Mouse (Mus musculus): ENCODE results near the gene Cass4. TPM values are rescaled to one million over a fixed set of nuclear protein-coding genes. Genes with fewer than 3 reads are reported as not detected.

Cass4 gene
- 4.0 TPM in 2 replicates for total RNA-seq (2015)
- 3.6 and 5.3 TPM in 2 replicates for total RNA-seq (2017)

DNA sequence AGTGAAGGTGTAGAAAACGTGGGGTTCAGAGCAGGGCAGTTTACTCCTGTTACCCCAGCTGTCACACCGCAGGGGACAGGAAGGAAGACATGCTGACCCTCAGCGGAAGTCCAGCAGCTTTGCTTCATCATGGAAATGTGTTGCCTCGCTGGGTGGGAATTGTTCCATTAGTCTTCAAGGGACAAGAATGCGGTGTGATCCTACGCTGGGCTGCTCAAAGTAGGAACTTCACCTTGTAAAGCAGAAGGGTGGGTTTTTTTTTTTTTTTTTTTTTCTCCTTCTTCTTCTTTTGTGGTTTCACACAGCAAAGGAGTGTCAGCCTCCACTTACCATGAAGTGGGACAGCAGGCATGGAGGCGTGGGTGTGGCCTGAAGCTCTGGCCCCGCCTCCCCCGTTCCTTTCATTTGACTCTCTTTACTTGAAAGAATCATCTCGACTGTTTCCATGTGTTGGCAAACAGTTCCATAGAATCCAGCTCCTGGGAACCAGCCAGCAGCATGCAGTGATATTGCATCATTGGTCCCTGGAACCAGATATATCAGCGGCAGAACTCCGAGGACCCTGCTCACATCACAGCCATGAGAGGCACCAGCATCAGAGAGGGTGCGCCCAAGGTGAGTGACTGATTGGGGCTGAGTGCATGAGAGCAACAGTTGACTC, at the start of gene Cass4:
Cass4 (plus strand) TSS at position 404 of the 661 bp plus-strand sequence.
- peak; percentile 80 for ATAC-seq (ENCODE audit: poor library complexity, severe bottlenecking)

DNA sequence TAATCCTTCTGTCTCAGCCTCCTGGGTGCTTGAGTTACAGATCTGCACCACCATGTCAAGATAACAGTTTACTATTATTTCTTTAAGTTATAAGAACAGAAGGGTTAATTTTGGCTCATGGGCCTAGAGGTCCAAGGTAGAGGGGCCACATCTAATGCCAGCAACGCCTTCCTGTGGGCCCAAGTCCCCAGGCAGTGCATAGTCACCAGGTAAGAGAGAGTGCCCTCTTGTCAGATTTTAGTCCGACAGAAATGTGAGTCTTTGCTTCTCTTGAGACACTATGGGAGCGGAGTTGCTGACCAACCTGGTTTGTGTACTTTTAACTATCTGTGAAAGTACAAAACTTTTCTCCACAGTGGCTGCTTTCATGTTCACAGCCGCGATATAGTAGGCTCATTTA, 48.9 kb upstream of the Cass4 start:
- ATAC-seq (ENCODE audit: poor library complexity, severe bottlenecking): no peak

DNA sequence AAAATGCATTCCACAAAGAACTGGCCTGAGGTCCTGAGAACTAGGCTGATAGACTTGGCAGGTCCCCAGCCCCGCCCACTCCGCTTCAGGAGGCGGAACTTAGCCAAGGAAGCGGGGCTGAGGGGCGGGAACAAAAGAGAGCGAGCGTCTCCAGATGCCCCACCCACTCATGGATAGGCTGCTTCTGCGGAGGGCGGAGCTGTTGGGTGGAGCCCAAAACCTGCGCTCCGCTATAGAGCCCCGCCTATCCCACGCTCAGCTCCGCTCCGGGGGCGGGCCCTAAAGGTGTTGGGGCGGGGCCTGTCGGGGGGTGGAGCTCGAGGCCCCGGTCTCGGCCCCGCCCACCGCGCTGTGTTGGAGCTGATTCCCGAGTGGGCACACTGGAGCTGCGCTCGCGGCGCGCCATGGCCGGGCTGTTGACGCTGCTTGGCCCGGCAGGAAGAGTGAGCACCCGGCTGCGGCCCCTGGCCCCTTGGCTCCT, 48.3 kb upstream of the Cass4 start, which contains the start of gene Fam210b:
Fam210b (plus strand) TSS at position 308 of the 481 bp plus-strand sequence.
- ATAC-seq (ENCODE audit: poor library complexity, severe bottlenecking): peak; percentile 90

- ATAC-seq (ENCODE audit: poor library complexity, severe bottlenecking): peak; percentile 25
These were observed 47.3 kb upstream of the Cass4 start for GRCm38 (mm10) chr2:172346034-172346929.

GRCm38 (mm10) chr2:172346933-172347611, 46.5 kb upstream of the Cass4 start:
- ATAC-seq (ENCODE audit: poor library complexity, severe bottlenecking): no peak

GRCm38 (mm10) chr2:172348297-172348950, 45.2 kb upstream of the Cass4 start:
- no peak for ATAC-seq (ENCODE audit: poor library complexity, severe bottlenecking)

GRCm38 (mm10) chr2:172349776-172350175, 43.8 kb upstream of the Cass4 start:
- no peak for ATAC-seq (ENCODE audit: poor library complexity, severe bottlenecking)

- no peak for ATAC-seq (ENCODE audit: poor library complexity, severe bottlenecking)
These were observed 42.8 kb upstream of the Cass4 start for GRCm38 (mm10) chr2:172350773-172351172.

GRCm38 (mm10) chr2:172353218-172353617, 40.4 kb upstream of the Cass4 start:
- no peak for ATAC-seq (ENCODE audit: poor library complexity, severe bottlenecking)

- no peak for ATAC-seq (ENCODE audit: poor library complexity, severe bottlenecking)
These were observed 38.8 kb upstream of the Cass4 start for GRCm38 (mm10) chr2:172354761-172355160.

DNA sequence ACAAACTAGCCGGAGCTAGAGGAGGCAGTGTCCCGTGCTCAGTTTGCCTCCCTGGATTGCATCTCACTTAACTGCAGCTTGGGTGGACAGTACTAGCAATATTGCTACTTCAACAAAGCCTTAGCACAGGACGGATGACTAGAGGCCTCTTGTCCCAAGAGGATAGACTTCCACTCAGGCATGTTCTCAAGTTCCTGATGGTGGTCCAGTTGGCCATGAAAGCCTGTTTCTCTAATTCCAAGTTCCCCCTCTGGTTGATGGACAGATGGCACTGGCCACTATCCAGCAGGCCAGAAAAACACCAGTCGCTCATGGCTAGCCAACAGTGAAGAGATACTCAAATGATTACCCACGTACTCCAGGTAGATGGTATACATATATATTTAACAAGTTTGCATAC, 37.8 kb upstream of the Cass4 start:
- ATAC-seq (ENCODE audit: poor library complexity, severe bottlenecking): no peak

GRCm38 (mm10) chr2:172363176-172363575, 30.4 kb upstream of the Cass4 start:
- no peak for ATAC-seq (ENCODE audit: poor library complexity, severe bottlenecking)

DNA sequence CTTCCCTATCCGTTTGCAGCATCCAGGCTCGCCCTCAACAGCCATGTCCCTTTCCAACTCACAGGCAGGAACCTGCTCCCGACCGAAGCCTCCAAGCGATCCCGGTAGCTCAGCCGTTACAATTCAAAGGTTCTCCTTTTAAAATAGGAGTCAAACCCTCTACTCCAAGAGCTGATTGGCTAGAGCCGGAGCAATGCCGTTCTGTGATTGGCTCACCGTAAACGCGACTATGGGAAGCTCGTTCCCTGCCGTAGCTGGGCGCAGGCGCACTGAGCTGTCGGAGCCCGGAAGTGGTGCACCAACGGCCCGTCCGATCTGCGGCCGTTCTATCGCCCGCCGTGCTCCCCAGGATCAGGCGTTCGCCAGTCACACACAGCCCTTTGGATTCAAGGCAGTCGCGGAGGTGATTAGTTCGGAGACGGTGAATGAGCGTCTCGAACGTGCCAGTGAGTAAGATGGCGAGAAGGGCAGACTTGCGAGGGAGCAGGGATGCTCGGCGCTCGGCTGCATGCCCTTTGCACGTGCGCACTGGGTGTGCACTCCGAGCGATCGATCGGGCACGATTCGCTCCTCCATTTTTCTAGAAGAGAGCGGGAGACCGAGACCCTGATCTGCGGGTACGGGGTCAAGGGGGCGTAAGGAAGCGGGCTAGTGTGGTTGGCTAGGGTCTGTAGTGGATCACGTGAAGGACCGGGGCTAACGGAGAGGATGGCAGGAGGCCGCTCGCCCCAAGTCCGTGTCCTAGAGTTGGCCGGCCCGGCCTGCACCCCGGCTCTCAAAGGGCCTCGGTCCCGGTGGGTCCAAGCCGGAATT, 23.0 kb upstream of the Cass4 start, which contains the start of the genes Aurka and Cstf1:
Aurka (minus strand) TSS at position 125 of the 813 bp plus-strand sequence.
Cstf1 (plus strand) TSS at position 271 of the 813 bp plus-strand sequence.
- peak; percentile 90 for ATAC-seq (ENCODE audit: poor library complexity, severe bottlenecking)

- no peak for ATAC-seq (ENCODE audit: poor library complexity, severe bottlenecking)
These were observed 22.3 kb upstream of the Cass4 start for GRCm38 (mm10) chr2:172371258-172371657.

- ATAC-seq (ENCODE audit: poor library complexity, severe bottlenecking): no peak
These were observed 17.0 kb upstream of the Cass4 start for GRCm38 (mm10) chr2:172376551-172376950.

DNA sequence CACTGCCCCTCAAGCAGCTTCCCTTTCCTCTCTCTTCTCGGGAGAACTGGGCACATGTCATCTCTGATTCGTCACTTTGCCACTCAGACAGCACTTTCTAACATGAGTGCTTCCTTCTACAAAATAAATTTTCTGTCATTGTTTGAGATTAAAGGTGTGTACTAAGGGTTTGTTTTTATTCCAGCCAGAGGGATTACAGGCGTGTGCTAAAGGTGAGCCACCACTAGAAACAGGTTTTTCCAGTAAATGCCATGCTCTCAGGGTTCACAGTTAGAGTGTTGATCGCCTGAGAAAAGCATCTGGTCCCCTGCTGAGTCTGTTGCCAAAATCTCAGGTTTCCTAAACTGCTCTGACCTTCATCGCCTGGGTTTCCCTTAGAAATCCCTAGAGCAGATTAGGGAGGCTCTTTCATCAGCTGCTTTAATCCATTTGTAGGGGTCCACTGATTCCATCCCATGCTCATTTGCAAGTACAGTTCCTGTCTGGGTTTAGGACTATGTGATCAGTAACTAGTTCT, 16.5 kb upstream of the Cass4 start:
- ATAC-seq (ENCODE audit: poor library complexity, severe bottlenecking): no peak

DNA sequence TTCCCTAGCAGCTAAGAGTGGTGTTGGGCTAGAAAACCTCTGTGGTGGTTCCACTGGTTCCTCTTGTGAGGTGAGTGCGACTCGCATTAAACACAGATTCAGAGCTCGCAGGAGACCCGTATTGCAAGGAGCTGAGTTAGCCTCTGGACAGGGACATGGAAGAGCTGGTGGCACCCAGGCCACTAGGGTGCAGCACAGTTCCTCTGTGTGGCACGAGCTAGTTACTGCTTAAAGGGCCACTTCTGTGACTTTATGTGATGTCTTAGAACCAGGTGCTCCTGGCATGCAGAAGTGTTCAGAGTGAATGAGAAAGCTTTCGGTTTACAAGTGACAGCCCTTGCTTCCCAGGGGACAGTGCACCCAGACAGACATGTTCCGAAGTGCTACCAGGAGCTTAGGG, 15.3 kb upstream of the Cass4 start:
- peak; percentile 86 for ATAC-seq (ENCODE audit: poor library complexity, severe bottlenecking)

DNA sequence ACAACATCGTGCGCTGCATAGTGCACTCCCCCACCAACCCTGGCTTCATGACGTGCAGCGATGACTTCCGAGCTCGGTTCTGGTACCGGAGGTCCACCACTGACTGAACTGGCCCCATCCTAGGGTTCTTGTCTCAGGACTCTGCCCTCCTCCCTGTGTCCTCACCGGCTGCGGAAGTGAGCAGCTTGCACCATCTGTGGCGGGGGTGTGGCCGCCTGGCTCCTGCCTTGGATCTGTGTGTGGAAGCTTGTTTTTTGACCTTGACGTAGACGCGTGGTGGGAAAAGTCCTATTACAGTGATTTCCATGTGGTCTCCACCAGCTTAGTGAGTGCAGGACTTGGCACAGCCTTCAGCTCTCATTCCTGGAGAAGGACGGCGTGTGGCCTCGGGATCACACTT, 13.1 kb upstream of the Cass4 start:
- ATAC-seq (ENCODE audit: poor library complexity, severe bottlenecking): peak; percentile 54

DNA sequence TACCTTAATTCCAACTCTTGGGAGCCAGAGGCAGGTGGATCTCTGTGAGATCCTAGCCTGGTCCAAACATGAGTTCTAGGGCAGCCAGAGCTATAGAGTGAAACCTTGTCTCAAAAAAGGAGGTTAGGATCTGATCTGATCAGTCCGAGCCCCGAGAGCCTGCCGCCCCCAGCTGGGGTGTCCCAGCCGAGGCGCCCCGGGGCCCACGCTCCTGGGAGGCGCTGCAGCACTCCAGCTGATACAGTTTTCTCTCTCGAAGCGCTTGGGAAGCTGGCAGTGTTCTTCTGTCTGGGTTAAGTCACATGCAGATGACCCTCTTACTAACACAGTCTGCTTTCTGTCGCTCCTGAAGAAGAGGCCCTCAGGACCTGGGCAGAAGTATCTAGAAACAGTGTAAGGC, 12.3 kb upstream of the Cass4 start:
- ATAC-seq (ENCODE audit: poor library complexity, severe bottlenecking): no peak
